Mouse (Mus musculus) bone marrow, adult 2 months (tissue): ENCODE measurements around the gene Btbd19.

ENCODE experiments used
- CTCF ChIP-seq: fragments of 200-500 bp; IDR thresholded peaks from 2 replicates; pipeline ENCODE4 v1.5.1; 2011; ENCODE audit warnings: low read length, control low read depth; ENCODE audit not compliant: control insufficient read depth, insufficient read depth
- POLR2A ChIP-seq: fragments of 200-500 bp; IDR thresholded peaks from 2 replicates; pipeline ENCODE4 v1.6.1; 2011; ENCODE audit warnings: low read depth, mild to moderate bottlenecking, control low read depth, low read length, borderline replicate concordance; ENCODE audit not compliant: control insufficient read depth

GRCm38 (mm10) chr4:117096666-117097065, 28.9 kb downstream of the Btbd19 start:
- TF ChIP-seq CTCF, result no peak
- no peak for TF ChIP-seq POLR2A
